Mouse (Mus musculus) midbrain, postnatal 0 days (tissue): ENCODE measurements around the gene Lrp10. TPM values are rescaled to one million over a fixed set of nuclear protein-coding genes. Genes with fewer than 3 reads are reported as not detected.

Experiments
- ATAC-seq: fragments of 200-750 bp; cut with Nextera tagmentation; 2 replicates; pipeline ENCODE4 v1.8.0; 2017; ENCODE audit warnings: moderate number of reproducible peaks, mild to moderate bottlenecking, moderate TSS enrichment, moderate library complexity; ENCODE audit not compliant: low FRiP score
- DNase-seq: peaks from one replicate; pipeline ENCODE4 v3.0.0-alpha.2; 2015; ENCODE audit warnings: low spot score
- H3K27ac ChIP-seq: fragments of 300-500 bp; sonication (generic); 2 replicates; pipeline ENCODE4 v1.5.1; 2014; ENCODE audit warnings: low read depth, mild to moderate bottlenecking, low read length, mixed read lengths
- H3K27me3 ChIP-seq: fragments of 300-500 bp; sonication (generic); 2 replicates; pipeline ENCODE4 v1.6.1; 2014; ENCODE audit warnings: low read length, control low read depth, mixed read lengths; ENCODE audit not compliant: insufficient read depth
- H3K36me3 ChIP-seq: fragments of 300-500 bp; sonication (generic); 2 replicates; pipeline ENCODE4 v1.6.1; 2014; ENCODE audit warnings: low read length, control low read depth, mixed read lengths; ENCODE audit not compliant: insufficient read depth
- H3K4me1 ChIP-seq: fragments of 300-500 bp; sonication (generic); 2 replicates; pipeline ENCODE4 v1.6.1; 2014; ENCODE audit warnings: mild to moderate bottlenecking, control low read depth, antibody characterized with exemption, low read length, mixed read lengths; ENCODE audit not compliant: insufficient read depth
- H3K4me2 ChIP-seq: fragments of 300-500 bp; sonication (generic); 2 replicates; pipeline ENCODE4 v1.6.1; 2014; ENCODE audit warnings: low read depth, mild to moderate bottlenecking, low read length, mixed read lengths; ENCODE audit not compliant: poor library complexity, severe bottlenecking
- H3K4me3 ChIP-seq: fragments of 300-500 bp; sonication (generic); 2 replicates; pipeline ENCODE4 v1.5.1; 2014; ENCODE audit warnings: low read depth, mild to moderate bottlenecking, low read length, moderate library complexity
- H3K9ac ChIP-seq: fragments of 300-500 bp; sonication (generic); replicated peaks from 2 replicates; pipeline ENCODE4 v1.6.1; 2014; ENCODE audit warnings: mild to moderate bottlenecking, low read length, moderate library complexity, mixed read lengths; ENCODE audit not compliant: poor library complexity, severe bottlenecking
- H3K9me3 ChIP-seq: fragments of 300-500 bp; sonication (generic); 2 replicates; pipeline ENCODE4 v1.6.1; 2016; ENCODE audit warnings: low read length, control low read depth
- CTCF ChIP-seq: IDR thresholded peaks from 2 replicates; pipeline ENCODE4 v1.5.1; 2016; ENCODE audit warnings: antibody characterized with exemption, mild to moderate bottlenecking
- WGBS: fragments of 180-500 bp; shearing (Covaris S2); extraction: QIAGEN DNeasy Blood & Tissue Kit; methylation state at CpG from one replicate; pipeline ENCODE4 v1.1.7; 2014; 5-methylcytosine and 5-hydroxymethylcytosine counted together
- polyA plus RNA-seq: library from polyadenylated mRNA; unstranded; fragments of >200 nt; fragmentation: Nextera tagmentation; extraction: Ambion mirVana; gene quantifications from 2 replicates; pipeline ENCODE4 v1.2.1, GENCODE M21; 2015
- total RNA-seq: library from RNA; depleted of rRNA; stranded (reverse); fragments of >200 nt; gene quantifications from 2 replicates; pipeline ENCODE4 v1.2.3, GENCODE M21; 2014

Lrp10 gene
- total and polyA plus RNA-seq, 2 experiments from 2014 or later: 29.7 to 42.1 TPM

- H3K9me3 ChIP-seq: no peaks in the 10 kb centered on the region
- H3K27ac ChIP-seq: peak overlapping the region; percentile 66
- WGBS: 2% methylated on average over 54 of the region's 54 CpGs
- ATAC-seq: peak; percentile 36
- peak overlapping the region; percentile 60 for H3K4me2 ChIP-seq
- H3K4me3 ChIP-seq: peak overlapping the region; percentile 51
- peaks cover 5% of the 10 kb centered on the region; the same call in 1 of the 2 replicates for H3K36me3 ChIP-seq
- peak overlapping the region; percentile 59 for H3K9ac ChIP-seq
- TF ChIP-seq CTCF: no peak; the same call in 1 of the 2 replicates
- H3K27me3 ChIP-seq: no peaks in the 10 kb centered on the region
- peaks cover 5% of the 10 kb centered on the region; the same call in 1 of the 2 replicates for H3K4me1 ChIP-seq
- DNase-seq: no peak
These were observed 31.7 kb upstream of the Lrp10 start for GRCm38 (mm10) chr14:54432078-54432836.

GRCm38 (mm10) chr14:54432837-54433830 lies 30.8 kb upstream of the Lrp10 start:
- Histone ChIP-seq H3K27me3 (no peaks in the 10 kb centered on the region), H3K4me1 (0 out of 2 replicates have a peak, but pooled peaks cover under 1% of the 10 kb centered on the region), H3K9me3 (no peaks in the 10 kb centered on the region), H3K27ac (peak overlapping the region; percentile 66), H3K36me3 (peaks cover 5% of the 10 kb centered on the region; the same call in 1 of the 2 replicates), H3K4me3 (peak overlapping the region; percentile 51), H3K9ac (peak overlapping the region; percentile 59), H3K4me2 (peak overlapping the region; percentile 60)
- 42% methylated on average over 17 of the region's 17 CpGs for WGBS
- DNase-seq: peak; percentile 73
- peak; percentile 62 for ATAC-seq
- no peak; the same call in 1 of the 2 replicates for TF ChIP-seq CTCF

GRCm38 (mm10) chr14:54433941-54434531 lies 29.9 kb upstream of the Lrp10 start:
- peak overlapping the region; percentile 51 for H3K4me3 ChIP-seq
- no peak for TF ChIP-seq CTCF
- 70% methylated on average over 12 of the region's 12 CpGs for WGBS

GRCm38 (mm10) chr14:54435194-54435918 lies 28.6 kb upstream of the Lrp10 start:
- Histone ChIP-seq H3K4me1 (no peaks in the 10 kb centered on the region), H3K9me3 (no peaks in the 10 kb centered on the region), H3K4me2 (no peak overlapping the region), H3K4me3 (no peak overlapping the region), H3K27me3 (no peaks in the 10 kb centered on the region), H3K27ac (no peak overlapping the region), H3K9ac (no peak overlapping the region), H3K36me3 (peaks cover 3% of the 10 kb centered on the region; the same call in 1 of the 2 replicates)
- WGBS: 86% methylated on average over 11 of the region's 11 CpGs
- ATAC-seq (no peak), DNase-seq (no peak)
- TF ChIP-seq CTCF: no peak

More at GRCm38 (mm10) chr14:54433941-54434531, 29.9 kb upstream of the Lrp10 start:
- Histone ChIP-seq H3K9me3 (no peaks in the 10 kb centered on the region), H3K9ac (0 out of 2 replicates have a peak overlapping the region, but pooled peaks have one; percentile 5), H3K4me1 (no peaks in the 10 kb centered on the region), H3K4me2 (peak overlapping the region; percentile 60), H3K36me3 (peaks cover 8% of the 10 kb centered on the region; the same call in 1 of the 2 replicates), H3K27ac (no peak overlapping the region), H3K27me3 (no peaks in the 10 kb centered on the region)
- no peak for ATAC-seq
- no peak for DNase-seq

- H3K4me1 ChIP-seq: no peaks in the 10 kb centered on the region
- H3K9me3 ChIP-seq: no peaks in the 10 kb centered on the region
- no peak overlapping the region for H3K4me2 ChIP-seq
- H3K27ac ChIP-seq: no peak overlapping the region
- WGBS: 66% methylated on average over 12 of the region's 12 CpGs
- H3K36me3 ChIP-seq: peaks cover 3% of the 10 kb centered on the region; the same call in 1 of the 2 replicates
- H3K27me3 ChIP-seq: no peaks in the 10 kb centered on the region
- no peak for TF ChIP-seq CTCF
- no peak overlapping the region for H3K9ac ChIP-seq
- no peak for ATAC-seq
- no peak overlapping the region for H3K4me3 ChIP-seq
- no peak for DNase-seq
These were observed 24.8 kb upstream of the Lrp10 start for GRCm38 (mm10) chr14:54439155-54439554.
